Mouse (Mus musculus) left cerebral cortex, postnatal 10 days (tissue): ENCODE results near the gene Sdsl. TPM values are rescaled to one million over a fixed set of nuclear protein-coding genes. Genes with fewer than 3 reads are reported as not detected.

ENCODE experiments used
- DNase-seq, 2 experiments: peaks; one replicate each; pipeline ENCODE4 v3.0.0; 2021 to 2022; ENCODE audit warnings: low spot score in 2 of 2, mixed read lengths in 1 of 2; ENCODE audit errors: extremely low spot score in 1 of 2
- intact Hi-C: fragments of 180-260 bp; cut with DNase I; formaldehyde crosslinking; loops from one replicate; pipeline ENCODE4 v1.15.1; 2025
- total RNA-seq, 2 experiments: library from RNA; stranded (reverse); gene quantifications; 2 replicates each; pipeline ENCODE4 v1.2.3; 2021

Sdsl gene
- total RNA-seq, 2 experiments from 2014 or later = 5.0 to 5.3 TPM

DNA sequence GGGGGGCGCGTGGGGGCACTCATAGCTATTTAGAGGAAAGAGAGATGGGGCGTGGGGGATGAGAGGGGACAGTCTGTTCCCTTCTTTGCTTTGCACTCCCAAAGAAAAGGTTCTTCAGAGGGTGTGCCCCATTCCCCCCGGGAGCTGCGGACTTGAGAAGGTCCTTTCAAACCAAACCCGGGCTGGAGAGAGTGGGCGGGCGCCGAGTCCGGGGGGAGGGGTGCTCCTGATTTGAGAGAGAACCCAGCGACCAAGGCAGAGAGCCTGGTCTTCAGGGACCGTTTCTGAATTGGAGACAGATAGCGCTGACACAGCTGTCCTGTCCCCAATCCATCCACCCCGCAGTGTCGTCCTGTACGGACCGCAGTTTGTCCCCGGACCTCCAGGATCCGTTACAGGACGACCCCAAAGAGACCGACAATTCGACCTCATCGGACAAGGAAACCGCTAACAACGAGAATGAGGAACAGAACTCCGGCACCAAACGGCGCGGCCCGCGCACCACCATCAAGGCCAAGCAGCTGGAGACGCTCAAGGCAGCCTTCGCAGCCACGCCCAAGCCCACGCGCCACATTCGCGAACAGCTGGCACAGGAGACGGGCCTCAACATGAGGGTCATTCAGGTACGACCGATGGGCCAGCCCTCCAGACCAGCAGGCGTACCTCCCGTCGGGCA, 37.5 kb downstream of the Sdsl start:
- intact Hi-C loops = loop anchor here (10.0 kb wide), 2 partner anchors 600 to 760 kb away; partner anchors contain the start of genes Tbx3 and Tbx5
- DNase-seq = no peak

DNA sequence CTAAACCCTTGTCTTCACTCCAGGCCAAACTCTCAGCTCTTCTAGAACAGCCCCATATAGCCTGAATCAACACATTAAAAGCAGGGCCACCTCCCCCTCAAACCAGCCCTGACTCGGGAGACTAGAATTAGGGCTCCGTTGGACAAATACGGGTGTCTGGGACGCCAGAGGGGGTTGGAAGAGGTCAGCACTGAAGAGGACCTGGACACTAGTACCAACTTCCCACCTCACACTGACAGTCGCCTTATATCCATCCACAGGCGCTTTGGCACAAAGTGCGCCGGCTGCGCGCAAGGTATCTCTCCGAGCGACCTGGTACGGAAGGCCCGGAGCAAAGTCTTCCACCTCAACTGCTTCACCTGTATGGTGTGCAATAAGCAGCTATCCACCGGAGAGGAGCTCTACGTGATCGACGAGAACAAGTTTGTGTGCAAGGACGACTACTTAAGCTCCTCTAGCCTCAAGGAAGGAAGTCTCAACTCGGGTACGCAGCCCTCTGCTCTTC, 38.3 kb downstream of the Sdsl start:
- intact Hi-C loops = loop anchor here (10.0 kb wide), 2 partner anchors 599 to 759 kb away; partner anchors contain the start of genes Tbx3 and Tbx5

GRCm38 (mm10) chr5:120433135-120433760, 39.4 kb downstream of the Sdsl start:
- intact Hi-C loops = loop anchor here (10.0 kb wide), 2 partner anchors 598 to 758 kb away; partner anchors contain the start of genes Tbx3 and Tbx5
- DNase-seq = no peak

More for the DNA sequence above, 38.3 kb downstream of the Sdsl start:
- no peak for DNase-seq

DNA sequence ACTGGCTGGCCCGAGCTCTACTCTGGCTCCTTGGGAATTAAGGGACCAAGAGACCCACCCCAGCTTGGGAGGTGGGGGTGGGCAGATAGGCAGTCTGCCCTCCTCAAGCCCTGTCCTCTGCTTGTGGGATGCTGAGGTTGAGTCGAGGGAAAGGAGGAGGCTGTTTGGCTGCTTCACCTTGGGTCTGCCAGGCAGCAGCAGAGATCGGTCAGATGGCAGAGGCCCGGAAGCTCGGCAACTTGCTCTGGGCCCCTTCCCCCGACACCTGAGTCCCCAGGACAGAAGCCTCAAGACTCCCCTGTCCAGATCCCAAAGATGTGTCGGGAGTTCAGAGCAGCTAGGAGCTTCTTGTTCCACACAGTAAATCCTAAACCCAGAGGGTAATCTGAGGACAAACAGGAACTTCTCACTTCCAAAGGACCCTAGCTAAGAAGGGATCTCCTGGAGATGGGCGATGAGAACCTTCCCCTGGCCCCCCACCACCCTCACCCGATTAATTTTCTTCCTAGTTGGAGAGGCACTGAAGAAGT, 40.1 kb downstream of the Sdsl start:
- intact Hi-C loops = loop anchor here (10.0 kb wide), 2 partner anchors 598 to 758 kb away; partner anchors contain the start of genes Tbx3 and Tbx5
- DNase-seq = no peak

GRCm38 (mm10) chr5:120431649-120432485, 40.7 kb downstream of the Sdsl start, which contains the start of gene Lhx5:
Lhx5 (plus strand) TSS chr5:120431699.
- peak in 1 of 2 experiments; percentile 53 for DNase-seq
- intact Hi-C loops = loop anchor here (10.0 kb wide), 2 partner anchors 597 to 757 kb away; partner anchors contain the start of genes Tbx3 and Tbx5

DNA sequence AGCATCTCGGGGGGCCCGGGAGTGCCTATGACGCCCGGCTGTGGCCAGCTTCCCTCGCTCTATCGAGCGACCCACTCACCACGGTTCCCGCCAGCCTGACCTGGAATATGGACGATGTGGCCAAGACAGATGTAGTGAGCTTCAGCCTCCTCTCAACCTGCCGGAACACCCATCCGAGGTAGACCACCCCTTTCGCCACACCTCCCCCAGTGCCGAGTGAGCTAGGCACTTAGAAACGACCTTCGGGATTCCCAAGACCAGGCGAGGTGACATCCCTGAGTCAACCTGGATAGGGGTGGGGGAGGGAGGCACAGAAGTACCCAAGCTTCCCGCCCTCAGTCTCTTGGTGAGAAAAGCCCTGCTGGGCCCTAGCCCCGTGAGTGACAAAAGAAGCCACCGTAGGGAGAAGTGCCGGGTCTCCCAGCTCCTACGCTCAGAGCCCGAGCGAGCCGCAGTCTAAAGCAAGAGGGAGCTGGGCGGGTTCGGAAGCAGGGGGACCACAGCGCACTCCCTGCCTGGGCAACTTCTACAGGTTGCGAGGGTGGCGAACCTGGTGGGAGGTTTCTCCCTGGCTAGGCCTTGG, 41.5 kb downstream of the Sdsl start:
- no peak for DNase-seq
- intact Hi-C loops = loop anchor here (10.0 kb wide), 2 partner anchors 596 to 756 kb away; partner anchors contain the start of genes Tbx3 and Tbx5

DNA sequence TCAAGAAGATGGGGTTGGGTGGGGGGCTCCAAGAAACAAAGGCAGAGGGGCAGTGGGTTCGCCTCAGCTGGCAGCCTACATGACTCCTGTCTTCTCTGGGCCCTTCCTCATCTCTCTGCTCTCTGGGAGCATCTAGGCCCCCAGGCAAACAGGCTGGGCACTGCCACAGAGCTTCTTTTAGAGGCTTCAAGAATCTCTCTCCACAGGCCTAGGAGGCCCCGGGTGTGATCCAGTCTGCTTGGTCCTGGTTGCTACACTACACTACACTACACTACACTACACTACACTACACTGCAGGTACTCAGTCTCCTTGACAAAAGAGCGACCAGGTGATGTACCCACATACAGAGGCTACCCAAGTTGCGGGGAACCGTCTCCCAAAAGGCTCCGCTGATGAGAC, 42.9 kb downstream of the Sdsl start:
- no peak for DNase-seq
- intact Hi-C loops = loop anchor here (10.0 kb wide), 2 partner anchors 595 to 755 kb away; partner anchors contain the start of genes Tbx3 and Tbx5

- no peak for DNase-seq
- intact Hi-C loops = no loop called here
Measured at GRCm38 (mm10) chr5:120428990-120429389, 43.6 kb downstream of the Sdsl start.

DNA sequence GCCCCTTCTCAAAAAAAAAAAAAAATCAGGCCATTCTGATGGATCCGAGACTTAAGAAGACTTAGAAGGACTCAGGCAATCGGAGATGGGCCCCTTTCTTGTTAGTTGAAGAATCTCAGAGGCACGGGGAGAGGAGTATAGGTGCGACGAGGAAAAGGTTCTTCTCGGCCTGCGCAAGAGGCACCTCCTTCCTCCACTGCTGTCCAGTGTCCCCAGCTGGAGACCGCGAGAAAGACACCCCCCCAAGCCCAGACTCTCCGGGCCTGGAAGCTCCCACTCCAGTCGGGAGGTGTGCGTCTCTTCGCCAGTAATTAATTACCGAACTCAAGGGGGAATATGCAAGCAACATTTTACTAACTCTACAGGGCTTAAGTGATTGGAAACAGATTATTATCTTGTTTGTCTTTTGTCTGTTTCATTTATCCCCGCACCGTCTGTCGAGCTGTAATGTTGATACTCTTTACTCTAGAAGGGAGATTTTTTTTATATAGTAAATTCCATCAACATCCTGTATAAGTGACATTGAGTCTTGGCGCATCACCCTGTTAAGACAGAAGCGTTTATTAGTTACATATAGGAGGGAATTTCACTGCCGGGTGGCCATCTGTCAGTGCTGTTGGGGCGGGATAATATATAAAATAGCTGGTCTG, 44.3 kb downstream of the Sdsl start:
- intact Hi-C loops = no loop called here
- DNase-seq = no peak

DNA sequence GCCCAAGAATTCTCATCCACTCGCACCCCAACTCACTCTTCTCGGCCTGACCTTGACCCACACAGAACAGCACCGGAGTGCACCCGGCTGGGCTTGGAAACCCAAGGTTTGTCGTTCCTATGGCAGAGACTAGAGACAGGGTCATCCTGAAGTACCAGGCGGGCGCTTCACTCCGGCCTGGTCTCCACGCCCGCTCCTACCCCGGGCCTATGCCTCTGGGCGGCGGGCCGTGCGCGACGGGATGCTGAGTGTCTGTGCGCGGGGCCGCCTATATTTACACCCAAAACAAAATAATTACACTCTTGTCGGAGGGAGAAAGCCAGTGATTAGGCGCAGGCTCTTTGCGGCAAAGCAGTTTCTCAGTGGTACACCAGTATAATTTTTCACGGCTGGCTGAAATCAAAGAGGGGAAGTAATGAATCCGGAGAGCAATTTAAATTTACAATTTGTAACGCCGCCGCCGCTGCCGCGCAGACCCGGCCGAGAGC, 45.1 kb downstream of the Sdsl start:
- intact Hi-C loops = no loop called here
- no peak for DNase-seq

DNA sequence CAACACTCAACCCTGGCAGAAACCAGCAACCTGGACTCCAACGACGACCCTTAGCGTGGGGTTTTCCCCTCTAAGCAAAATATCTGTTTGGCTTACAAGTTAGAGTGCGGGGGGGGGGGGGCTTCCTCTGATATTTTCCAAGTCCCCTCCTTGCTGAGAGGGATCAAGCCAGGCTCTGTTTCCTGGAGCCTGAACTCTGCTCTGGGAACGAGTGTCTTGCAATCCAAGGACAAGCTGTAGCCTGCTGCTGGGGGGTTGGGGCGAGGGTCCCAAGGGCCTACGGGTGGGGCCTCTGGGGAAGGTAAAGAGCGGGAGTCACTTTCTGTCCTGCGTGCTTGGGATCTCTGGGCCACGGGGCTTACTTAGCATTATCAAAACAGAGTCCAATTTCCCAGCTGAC, 46.0 kb downstream of the Sdsl start:
- intact Hi-C loops = no loop called here
- DNase-seq = no peak

- intact Hi-C loops = no loop called here
- DNase-seq = no peak
Measured at GRCm38 (mm10) chr5:120425711-120426110, 46.9 kb downstream of the Sdsl start.

DNA sequence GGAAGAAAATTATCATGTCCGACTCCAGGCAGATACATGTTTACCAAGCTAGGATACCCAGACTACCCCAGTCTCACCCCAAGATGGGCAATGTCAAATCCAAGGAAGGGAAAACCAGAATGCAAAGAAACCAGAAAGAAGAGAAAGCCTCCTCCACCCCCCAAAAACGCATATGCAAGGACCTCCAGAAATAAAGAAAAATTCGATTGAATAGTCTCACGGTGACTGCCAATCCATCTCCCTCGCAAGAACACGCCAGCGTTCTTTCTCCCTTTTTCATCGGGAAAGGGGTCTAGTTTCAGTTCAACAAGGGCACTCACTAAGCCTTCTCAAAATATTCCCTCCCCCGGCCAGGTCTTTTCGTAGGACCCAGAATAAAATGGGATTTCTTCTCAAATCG, 48.0 kb downstream of the Sdsl start:
- intact Hi-C loops = no loop called here
- DNase-seq = no peak

GRCm38 (mm10) chr5:120424039-120424438, 48.6 kb downstream of the Sdsl start:
- intact Hi-C loops = no loop called here
- DNase-seq = peak in 1 of 2 experiments; percentile 67

- intact Hi-C loops = no loop called here
- no peak for DNase-seq
Measured at GRCm38 (mm10) chr5:120420106-120420505, 52.5 kb downstream of the Sdsl start.

- intact Hi-C loops = no loop called here
- no peak for DNase-seq
Measured at GRCm38 (mm10) chr5:120413436-120413835, 59.2 kb downstream of the Sdsl start.
